Mouse (Mus musculus) MEL (cell line): ENCODE measurements around the gene Scamp5. TPM values are rescaled to one million over a fixed set of nuclear protein-coding genes. Genes with fewer than 3 reads are reported as not detected.

ENCODE experiments used
- DNase-seq: peaks from one replicate; pipeline ENCODE4 v3.0.0; 2011; ENCODE audit warnings: low read depth, low spot score
- H3K27ac ChIP-seq: 2 replicates; pipeline ENCODE4 v1.5.1; 2012; ENCODE audit warnings: low read depth, mild to moderate bottlenecking, control low read depth, low read length, moderate library complexity; ENCODE audit not compliant: control insufficient read depth
- H3K27me3 ChIP-seq, 2 experiments: fragments of 150-350 bp in 1 of 2; sonication (generic) in 1 of 2; 2 replicates each; pipeline ENCODE4 v1.6.1; 2012; ENCODE audit warnings: low read length in 2 of 2, mild to moderate bottlenecking in 2 of 2, improper control_type of control experiment in 1 of 2, moderate library complexity in 1 of 2; ENCODE audit not compliant: insufficient read depth in 2 of 2, control insufficient read depth in 1 of 2
- H3K36me3 ChIP-seq, 2 experiments: 2 replicates each; pipeline ENCODE4 v1.6.1; 2012 to 2014; ENCODE audit warnings: low read length in 2 of 2, improper control_type of control experiment in 1 of 2, inconsistent platforms in 1 of 2, mild to moderate bottlenecking in 1 of 2; ENCODE audit not compliant: insufficient read depth in 2 of 2, control insufficient read depth in 1 of 2
- H3K4me1 ChIP-seq, 2 experiments: fragments of 150-350 bp in 1 of 2; sonication (generic) in 1 of 2; 2 replicates each; pipeline ENCODE4 v1.6.1; 2012; ENCODE audit warnings: low read length in 2 of 2, improper control_type of control experiment in 1 of 2, mild to moderate bottlenecking in 1 of 2; ENCODE audit not compliant: insufficient read depth in 2 of 2, control insufficient read depth in 1 of 2
- H3K4me3 ChIP-seq, 2 experiments: fragments of 150-350 bp in 1 of 2; sonication (generic) in 1 of 2; 2 replicates each; pipeline ENCODE4 v1.5.1; 2012; ENCODE audit warnings: low read depth in 2 of 2, low read length in 2 of 2, mild to moderate bottlenecking in 2 of 2, moderate library complexity in 2 of 2, control low read depth in 1 of 2, improper control_type of control experiment in 1 of 2; ENCODE audit not compliant: control insufficient read depth in 1 of 2, insufficient read depth in 1 of 2
- H3K79me2 ChIP-seq: 2 replicates; pipeline ENCODE4 v1.6.1; 2012; ENCODE audit warnings: mild to moderate bottlenecking, low read length, moderate library complexity; ENCODE audit not compliant: control insufficient read depth, poor library complexity, insufficient read depth
- H3K9ac ChIP-seq: 2 replicates; pipeline ENCODE4 v1.6.1; 2012; ENCODE audit warnings: low read depth, mild to moderate bottlenecking, control low read depth, low read length, moderate library complexity; ENCODE audit not compliant: control insufficient read depth, poor library complexity, severe bottlenecking
- H3K9me3 ChIP-seq: fragments of 150-350 bp; sonication (generic); replicated peaks from 2 replicates; pipeline ENCODE4 v1.6.1; 2012; ENCODE audit warnings: mild to moderate bottlenecking, low read length, improper control_type of control experiment, moderate library complexity; ENCODE audit not compliant: insufficient read depth
- CTCF ChIP-seq, 3 experiments: IDR thresholded peaks in 2 of 3; conservative IDR thresholded peaks in 1 of 3; 2 replicates each; pipeline ENCODE4 v1.5.1; 2011 to 2012; ENCODE audit warnings: low read length in 3 of 3, low read depth in 2 of 3, mild to moderate bottlenecking in 2 of 3, improper control_type of control experiment in 1 of 3, inconsistent platforms in 1 of 3, mixed read lengths in 1 of 3, moderate library complexity in 1 of 3; ENCODE audit not compliant: control insufficient read depth in 1 of 3, insufficient read depth in 1 of 3, poor library complexity in 1 of 3, severe bottlenecking in 1 of 3
- E2F4 ChIP-seq: IDR thresholded peaks from 2 replicates; pipeline ENCODE4 v1.6.1; 2011; ENCODE audit warnings: low read depth, low read length, improper control_type of control experiment, borderline replicate concordance
- GABPA ChIP-seq: IDR thresholded peaks from 2 replicates; pipeline ENCODE4 v1.6.1; 2012; ENCODE audit warnings: low read depth, mild to moderate bottlenecking, inconsistent platforms, low read length, improper control_type of control experiment, moderate library complexity
- JUND ChIP-seq: IDR thresholded peaks from 2 replicates; pipeline ENCODE4 v1.6.1; 2011; ENCODE audit warnings: low read depth, mild to moderate bottlenecking, improper control_type of control experiment, low read length
- MAX ChIP-seq: IDR thresholded peaks from 2 replicates; pipeline ENCODE4 v1.6.1; 2011; ENCODE audit warnings: low read length, improper control_type of control experiment
- MXI1 ChIP-seq: IDR thresholded peaks from 2 replicates; pipeline ENCODE4 v1.6.1; 2011; ENCODE audit warnings: mild to moderate bottlenecking, low read depth, low read length, improper control_type of control experiment
- MYB ChIP-seq: IDR thresholded peaks from 2 replicates; pipeline ENCODE4 v1.6.1; 2011; ENCODE audit warnings: mild to moderate bottlenecking, low read depth, low read length, improper control_type of control experiment
- MYC ChIP-seq: IDR thresholded peaks from 2 replicates; pipeline ENCODE4 v1.6.1; 2011; ENCODE audit warnings: low read depth, mild to moderate bottlenecking, low read length, improper control_type of control experiment, moderate library complexity
- POLR2A ChIP-seq, 2 experiments: IDR thresholded peaks; 2 replicates each; pipeline ENCODE4 v1.6.1; 2011 to 2012; ENCODE audit warnings: low read length in 2 of 2, mild to moderate bottlenecking in 2 of 2, control low read depth in 1 of 2, improper control_type of control experiment in 1 of 2, low read depth in 1 of 2, moderate library complexity in 1 of 2; ENCODE audit not compliant: control insufficient read depth in 1 of 2, insufficient read depth in 1 of 2, poor library complexity in 1 of 2
- POLR2AphosphoS2 ChIP-seq: IDR thresholded peaks from 2 replicates; pipeline ENCODE4 v1.6.1; 2011; ENCODE audit warnings: low read length, improper control_type of control experiment
- POLR2AphosphoS5 ChIP-seq: IDR thresholded peaks from 2 replicates; pipeline ENCODE4 v1.6.1; 2012; ENCODE audit warnings: low read depth, borderline replicate concordance, mild to moderate bottlenecking, inconsistent platforms, low read length, moderate library complexity, mixed read lengths
- RAD21 ChIP-seq: IDR thresholded peaks from 2 replicates; pipeline ENCODE4 v1.6.1; 2011; ENCODE audit warnings: mild to moderate bottlenecking, low read depth, low read length, improper control_type of control experiment
- RCOR1 ChIP-seq: IDR thresholded peaks from 2 replicates; pipeline ENCODE4 v1.6.1; 2012; ENCODE audit warnings: low read depth, mild to moderate bottlenecking, inconsistent platforms, low read length, improper control_type of control experiment
- SMC3 ChIP-seq: IDR thresholded peaks from 2 replicates; pipeline ENCODE4 v1.6.1; 2011; ENCODE audit warnings: low read depth, low read length, improper control_type of control experiment
- TAL1 ChIP-seq: IDR thresholded peaks from 2 replicates; pipeline ENCODE4 v1.6.1; 2012; ENCODE audit warnings: mild to moderate bottlenecking, inconsistent platforms, low read length, moderate library complexity, mixed read lengths
- TBP ChIP-seq: IDR thresholded peaks from 2 replicates; pipeline ENCODE4 v1.8.0; 2011; ENCODE audit warnings: low read depth, low read length, improper control_type of control experiment
- TCF12 ChIP-seq: IDR thresholded peaks from 2 replicates; pipeline ENCODE4 v1.6.1; 2014; ENCODE audit warnings: low read depth, mild to moderate bottlenecking, inconsistent platforms, low read length, improper control_type of control experiment, moderate library complexity
- UBTF ChIP-seq: IDR thresholded peaks from 2 replicates; pipeline ENCODE4 v1.6.1; 2012; ENCODE audit warnings: low read depth, mild to moderate bottlenecking, inconsistent platforms, low read length, improper control_type of control experiment, moderate library complexity, borderline replicate concordance; ENCODE audit not compliant: insufficient read depth
- USF2 ChIP-seq, 2 experiments: IDR thresholded peaks; 2 replicates each; pipeline ENCODE4 v1.6.1; 2011 to 2012; ENCODE audit warnings: improper control_type of control experiment in 2 of 2, low read length in 2 of 2, borderline replicate concordance in 1 of 2, inconsistent platforms in 1 of 2, low read depth in 1 of 2, mild to moderate bottlenecking in 1 of 2; ENCODE audit not compliant: insufficient read depth in 1 of 2
- ZKSCAN1 ChIP-seq: IDR thresholded peaks from 2 replicates; pipeline ENCODE4 v1.6.1; 2012; ENCODE audit warnings: low read depth, mild to moderate bottlenecking, inconsistent platforms, low read length, improper control_type of control experiment, moderate library complexity
- polyA plus RNA-seq, 2 experiments: library from polyadenylated mRNA; stranded (reverse) in 1 of 2; unstranded in 1 of 2; fragments of >175 nt in 1 of 2; fragments of >200 nt in 1 of 2; gene quantifications; 2 replicates each; pipeline versions ENCODE4 v1.2.1 to v1.2.4; 2012; ENCODE audit warnings: low replicate concordance in 2 of 2, low read depth in 1 of 2; ENCODE audit not compliant: insufficient read length in 2 of 2, insufficient read depth in 1 of 2, missing spikeins in 1 of 2
- total RNA-seq: library from RNA; depleted of rRNA; stranded (reverse); fragments of 300-350 nt; gene quantifications from 2 replicates; pipeline ENCODE4 v1.2.3, GENCODE M21; 2012

Gene Scamp5
- total and polyA plus RNA-seq, 3 experiments = 2.3 to 4.3 TPM; not detected in 1

DNA sequence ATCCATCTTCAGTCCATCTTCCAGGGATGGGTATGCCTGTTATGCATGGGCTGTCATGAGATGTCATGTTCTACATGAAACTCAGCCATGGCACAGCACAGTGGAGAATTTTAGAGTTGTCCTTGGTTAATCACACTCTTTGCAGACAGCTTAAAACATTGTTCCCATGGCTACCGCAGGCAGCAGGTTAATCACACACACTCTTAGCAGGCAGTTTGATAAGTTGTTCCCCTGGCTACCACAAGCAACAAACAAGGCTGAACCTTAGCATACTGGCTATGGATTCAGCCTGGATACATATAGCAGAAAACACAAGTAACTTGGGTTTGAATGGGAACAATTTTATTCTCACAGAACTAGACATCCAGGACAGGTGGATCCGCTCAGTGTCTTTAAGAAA lies 25.7 kb upstream of the Scamp5 start:
- TF ChIP-seq CTCF (IDR thresholded peaks at IDR 0.05 in 2 of 3, conservative IDR thresholded peaks at IDR 0.05 in 1 of 3; ENCODE audit: control insufficient read depth in 1 of 3, insufficient read depth in 1 of 3, low read depth in 2 of 3, low read length in 3 of 3, poor library complexity in 1 of 3, severe bottlenecking in 1 of 3) (no peak), GABPA (no peak), TAL1 (no peak), MYC (no peak), POLR2AphosphoS5 (no peak), USF2 (IDR thresholded peaks at IDR 0.05; ENCODE audit: borderline replicate concordance in 1 of 2, insufficient read depth in 1 of 2, low read depth in 1 of 2, low read length in 2 of 2) (no peak), SMC3 (no peak), E2F4 (no peak), MYB (no peak), JUND (no peak), POLR2A (IDR thresholded peaks at IDR 0.05; ENCODE audit: control insufficient read depth in 1 of 2, insufficient read depth in 1 of 2, low read depth in 1 of 2, low read length in 2 of 2, poor library complexity in 1 of 2) (no peak)
- Histone ChIP-seq H3K27ac (no peak overlapping the region), H3K36me3 (no peaks in the 10 kb centered on the region), H3K27me3 (peaks cover 0 to 7% of the 10 kb centered on the region in 2 experiments; a peak in 1 of 4 replicates), H3K4me3 (no peak overlapping the region), H3K4me1 (no peaks in the 10 kb centered on the region), H3K79me2 (no peaks in the 10 kb centered on the region), H3K9me3 (no peaks in the 10 kb centered on the region), H3K9ac (no peak overlapping the region)
- DNase-seq = no peak

DNA sequence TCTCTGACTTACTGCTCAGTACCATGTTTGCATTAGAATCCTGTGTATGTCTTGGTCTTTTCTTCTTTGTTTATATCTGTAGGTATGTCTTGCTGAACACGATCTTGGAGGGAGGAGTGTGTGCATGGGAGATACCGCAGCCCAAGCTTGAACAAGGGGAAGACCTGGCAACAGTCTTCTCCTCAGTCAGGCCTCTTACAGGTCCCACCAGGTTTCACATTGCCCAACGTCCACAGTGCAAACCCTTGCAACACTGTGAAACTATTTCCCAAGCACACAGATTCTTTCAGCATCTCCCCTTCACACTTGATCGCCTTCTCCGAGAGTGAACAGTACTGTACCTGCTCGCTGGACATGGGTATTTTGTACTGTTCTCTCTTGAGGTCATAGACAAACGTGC lies 19.9 kb upstream of the Scamp5 start:
- Histone ChIP-seq H3K9ac (no peak overlapping the region), H3K4me1 (no peaks in the 10 kb centered on the region), H3K36me3 (no peaks in the 10 kb centered on the region), H3K27me3 (no peaks in the 10 kb centered on the region), H3K4me3 (no peak overlapping the region), H3K9me3 (no peaks in the 10 kb centered on the region), H3K79me2 (no peaks in the 10 kb centered on the region), H3K27ac (no peak overlapping the region)
- no peak for DNase-seq
- no peak for TF ChIP-seq GABPA
- TF ChIP-seq MAX = no peak
- no peak for TF ChIP-seq ZKSCAN1
- no peak for TF ChIP-seq MXI1
- TF ChIP-seq TAL1 = no peak
- TF ChIP-seq RCOR1 = no peak
- TF ChIP-seq TBP = no peak
- no peak for TF ChIP-seq POLR2AphosphoS2
- TF ChIP-seq UBTF = no peak
- no peak for TF ChIP-seq JUND
- no peak for TF ChIP-seq RAD21
- TF ChIP-seq TCF12 = no peak
